10 mouse cellular contexts compared by ENCODE assay signal in the genomic region with DNA sequence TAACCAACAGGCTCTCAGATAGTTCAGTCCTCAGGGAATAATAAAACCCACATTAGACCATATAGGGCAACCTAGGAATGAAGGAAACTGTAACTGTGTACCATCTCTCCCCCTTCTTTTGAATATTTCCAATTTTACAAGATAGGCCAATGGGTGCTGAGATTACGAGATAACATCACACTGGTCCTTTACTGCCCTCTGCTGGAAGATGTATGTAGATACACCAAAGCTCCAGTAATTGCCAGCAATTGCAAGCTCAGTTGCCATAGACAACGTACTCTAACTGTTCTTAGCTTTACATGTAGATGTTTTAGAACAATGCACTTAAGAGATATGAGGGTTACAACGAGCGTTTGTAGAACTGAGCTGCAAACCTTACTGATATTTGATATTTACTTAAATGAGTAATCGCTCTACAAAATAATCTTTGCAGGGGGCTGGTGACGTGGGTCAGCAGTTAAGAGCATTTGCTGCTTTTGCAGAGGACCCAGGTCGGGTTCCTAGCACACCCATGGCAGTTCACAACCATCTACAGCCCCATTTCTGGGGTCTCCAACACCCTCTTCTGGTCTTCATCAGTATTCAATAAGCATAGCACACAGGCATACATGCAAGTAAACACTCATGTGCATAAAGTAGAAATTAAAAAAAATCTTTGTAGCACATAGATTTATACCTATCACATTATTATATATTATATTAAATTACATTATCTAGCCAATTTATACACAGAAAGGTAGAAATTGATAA. TPM values are rescaled to one million over a fixed set of nuclear protein-coding genes. Genes with fewer than 3 reads are reported as not detected.
DNase-seq lines count a peak whose midpoint lies in the region; ATAC-seq and TF ChIP-seq lines count a peak whose summit lies in the region.
"Had no signal": no experiment of that assay in that cellular context is flagged by ENCODE, and none has a peak within 500 bp of the region (broad histone marks: within the 10 kb centered on the region; RNA-seq: fewer than 3 reads in every experiment).

No protein-coding gene starts in this region.

- H3K36me3 ChIP-seq in forebrain, embryonic 12.5 days (replicated peaks): no peaks in the 10 kb centered on the region
- no peaks in the 10 kb centered on the region for H3K36me3 ChIP-seq in intestine, postnatal 0 days (ENCODE audit: control insufficient read depth, insufficient read depth)
- no peaks in the 10 kb centered on the region for H3K36me3 ChIP-seq in limb, embryonic 14.5 days (ENCODE audit: control insufficient read depth, insufficient read depth, low read length)
- no peaks in the 10 kb centered on the region for H3K36me3 ChIP-seq in neural tube, embryonic 11.5 days (ENCODE audit: control insufficient read depth, insufficient read depth, low read length)
- H3K36me3 ChIP-seq: heart, embryonic 13.5 days had no signal

- H3K27ac ChIP-seq in forebrain, embryonic 12.5 days: no peak overlapping the region
- H3K27ac ChIP-seq in intestine, postnatal 0 days (ENCODE audit: low read depth, low read length): no peak overlapping the region
- no peak overlapping the region for H3K27ac ChIP-seq in limb, embryonic 14.5 days (replicated peaks; ENCODE audit: low read depth, low read length)
- no peak overlapping the region for H3K27ac ChIP-seq in neural tube, embryonic 11.5 days (ENCODE audit: low read depth, low read length)
- H3K27ac ChIP-seq: heart, embryonic 13.5 days had no signal

- H3K9ac ChIP-seq in forebrain, embryonic 12.5 days: no peak overlapping the region
- no peak overlapping the region for H3K9ac ChIP-seq in intestine, postnatal 0 days (ENCODE audit: low read depth, low read length)
- no peak overlapping the region for H3K9ac ChIP-seq in limb, embryonic 14.5 days (ENCODE audit: low read depth, low read length, severe bottlenecking)
- no peak overlapping the region for H3K9ac ChIP-seq in neural tube, embryonic 11.5 days (ENCODE audit: low read length)
- H3K9ac ChIP-seq: heart, embryonic 13.5 days had no signal

- no peak overlapping the region for H3K4me3 ChIP-seq in forebrain, embryonic 12.5 days (replicated peaks)
- H3K4me3 ChIP-seq in intestine, postnatal 0 days (ENCODE audit: low read depth, low read length): no peak overlapping the region
- H3K4me3 ChIP-seq in limb, embryonic 14.5 days (replicated peaks; ENCODE audit: low read length): no peak overlapping the region
- H3K4me3 ChIP-seq in neural tube, embryonic 11.5 days (ENCODE audit: low read depth, low read length): no peak overlapping the region
- H3K4me3 ChIP-seq: heart, embryonic 13.5 days had no signal

- WGBS in forebrain, embryonic 12.5 days: 44% methylated on average over 7 of the region's 7 CpGs
- WGBS in intestine, postnatal 0 days: 40% methylated on average over 7 of the region's 7 CpGs
- WGBS in limb, embryonic 14.5 days: 41% methylated on average over 7 of the region's 7 CpGs
- 47% methylated on average over 7 of the region's 7 CpGs for WGBS in neural tube, embryonic 11.5 days

- peak; percentile 97 for TF ChIP-seq CTCF in intestine, postnatal 0 days (IDR thresholded peaks at IDR 0.05; ENCODE audit: low read depth)

- peak; percentile 63; the same call in 1 of the 2 replicates for ATAC-seq in forebrain, embryonic 12.5 days (ENCODE audit: low FRiP score)
- no peak for ATAC-seq in intestine, postnatal 0 days
- ATAC-seq in limb, embryonic 14.5 days (ENCODE audit: low FRiP score, low read depth): peak; percentile 53
- peak; percentile 35; the same call in 1 of the 2 replicates for ATAC-seq in neural tube, embryonic 11.5 days (ENCODE audit: insufficient read depth, low FRiP score, low TSS enrichment)

- H3K4me2 ChIP-seq in forebrain, embryonic 12.5 days: no peak overlapping the region
- H3K4me2 ChIP-seq in intestine, postnatal 0 days (replicated peaks; ENCODE audit: low read depth): no peak overlapping the region
- H3K4me2 ChIP-seq in limb, embryonic 14.5 days (replicated peaks; ENCODE audit: low read depth, low read length, severe bottlenecking): no peak overlapping the region
- no peak overlapping the region for H3K4me2 ChIP-seq in neural tube, embryonic 11.5 days (ENCODE audit: low read depth)
- H3K4me2 ChIP-seq: heart, embryonic 13.5 days had no signal

- H3K27me3 ChIP-seq in forebrain, embryonic 12.5 days: no peaks in the 10 kb centered on the region
- H3K27me3 ChIP-seq in intestine, postnatal 0 days (replicated peaks; ENCODE audit: control insufficient read depth, insufficient read depth, low read length): no peaks in the 10 kb centered on the region
- H3K27me3 ChIP-seq in limb, embryonic 14.5 days (ENCODE audit: control insufficient read depth, insufficient read depth, low read length): no peaks in the 10 kb centered on the region
- no peaks in the 10 kb centered on the region for H3K27me3 ChIP-seq in neural tube, embryonic 11.5 days (ENCODE audit: control insufficient read depth, insufficient read depth, low read length)
- H3K27me3 ChIP-seq: heart, embryonic 13.5 days had no signal

- TF ChIP-seq POLR2A in limb, embryonic 14.5 days (IDR thresholded peaks at IDR 0.05; ENCODE audit: borderline replicate concordance, extremely low read depth, insufficient read depth, insufficient read length): no peak

- DNase-seq in 3T3-L1 (ENCODE audit: low read depth, low spot score): peak; percentile 85
- DNase-seq in B cell, adult 2 months: peak; percentile 56 to 58
- peak; percentile 66 for DNase-seq in c-Kit-positive CD71-positive TER-119-negative erythroid progenitor cells, embryonic 14.5 days (ENCODE audit: low read depth)
- DNase-seq in limb, embryonic 14.5 days (ENCODE audit: low spot score): peak; percentile 85
- peak; percentile 40 for DNase-seq in neural tube, embryonic 11.5 days (ENCODE audit: low spot score)
- no peak for DNase-seq in urinary bladder, adult 18-20 months (ENCODE audit: low spot score in 2 of 2)

- H3K4me1 ChIP-seq in forebrain, embryonic 12.5 days: no peaks in the 10 kb centered on the region
- no peaks in the 10 kb centered on the region for H3K4me1 ChIP-seq in intestine, postnatal 0 days (replicated peaks; ENCODE audit: control insufficient read depth, insufficient read depth, low read length)
- no peaks in the 10 kb centered on the region for H3K4me1 ChIP-seq in limb, embryonic 14.5 days (ENCODE audit: control insufficient read depth, insufficient read depth, low read length)
- no peaks in the 10 kb centered on the region for H3K4me1 ChIP-seq in neural tube, embryonic 11.5 days (ENCODE audit: control insufficient read depth, insufficient read depth, low read length)
- H3K4me1 ChIP-seq: heart, embryonic 13.5 days had no signal

- no peaks in the 10 kb centered on the region for H3K9me3 ChIP-seq in forebrain, embryonic 12.5 days
- H3K9me3 ChIP-seq in intestine, postnatal 0 days (ENCODE audit: control insufficient read depth): no peaks in the 10 kb centered on the region
- no peaks in the 10 kb centered on the region for H3K9me3 ChIP-seq in limb, embryonic 14.5 days (ENCODE audit: control insufficient read depth, low read length)
- no peaks in the 10 kb centered on the region for H3K9me3 ChIP-seq in neural tube, embryonic 11.5 days (ENCODE audit: control insufficient read depth, low read length)
- H3K9me3 ChIP-seq: heart, embryonic 13.5 days had no signal

RNA-seq across cellular contexts. Expression of a gene that starts 10.5 kb away (rescaled TPM):
- 104 and 108 TPM in 2 replicates for polyA plus RNA-seq in forebrain, embryonic 12.5 days (2016; fragmentation: Nextera tagmentation; extraction: Ambion mirVana)
- polyA plus RNA-seq in intestine, postnatal 0 days (2015; fragmentation: Nextera tagmentation; extraction: Ambion mirVana): 44.2 and 51.2 TPM in 2 replicates
- 112 and 155 TPM in 2 replicates for polyA plus RNA-seq in limb, embryonic 14.5 days (2012; rRNA removed)
- polyA plus RNA-seq in limb, embryonic 14.5 days (2014; fragmentation: Nextera tagmentation; extraction: Ambion mirVana): 81.1 and 88.5 TPM in 2 replicates
- 98.7 and 100.0 TPM in 2 replicates for polyA plus RNA-seq in neural tube, embryonic 11.5 days (2014; fragmentation: Nextera tagmentation; extraction: Ambion mirVana)

RNA-seq across cellular contexts. Expression of a gene that starts 59.5 kb away (rescaled TPM):
- polyA plus RNA-seq in forebrain, embryonic 12.5 days (2016; fragmentation: Nextera tagmentation; extraction: Ambion mirVana): 0.68 and 0.96 TPM in 2 replicates
- 0.54 and 0.59 TPM in 2 replicates for polyA plus RNA-seq in intestine, postnatal 0 days (2015; fragmentation: Nextera tagmentation; extraction: Ambion mirVana)
- 0.76 and 1.2 TPM in 2 replicates for polyA plus RNA-seq in limb, embryonic 14.5 days (2012; rRNA removed)
- polyA plus RNA-seq in limb, embryonic 14.5 days (2014; fragmentation: Nextera tagmentation; extraction: Ambion mirVana): 0.73 and 1.0 TPM in 2 replicates
- polyA plus RNA-seq in neural tube, embryonic 11.5 days (2014; fragmentation: Nextera tagmentation; extraction: Ambion mirVana): 0.31 and 1.1 TPM in 2 replicates
- polyA plus RNA-seq: small intestine, adult 2 months had no signal

RNA-seq across cellular contexts. Expression of a gene that starts 59.6 kb away (rescaled TPM):
- polyA plus RNA-seq in forebrain, embryonic 12.5 days (2016; fragmentation: Nextera tagmentation; extraction: Ambion mirVana): not detected in 2 replicates
- not detected in 2 replicates for polyA plus RNA-seq in intestine, postnatal 0 days (2015; fragmentation: Nextera tagmentation; extraction: Ambion mirVana)
- polyA plus RNA-seq in limb, embryonic 14.5 days (2012; rRNA removed): not detected in 2 replicates
- not detected in 2 replicates for polyA plus RNA-seq in limb, embryonic 14.5 days (2014; fragmentation: Nextera tagmentation; extraction: Ambion mirVana)
- polyA plus RNA-seq in neural tube, embryonic 11.5 days (2014; fragmentation: Nextera tagmentation; extraction: Ambion mirVana): not detected in 2 replicates
- polyA plus RNA-seq: heart, embryonic 13.5 days; small intestine, adult 2 months had no signal

Comparison
In these comparisons a context has a peak if more than half of its experiments do, and no peak if none do; other contexts are left out.
1. DNase-seq: peak in 3T3-L1 (single experiment), B cell, adult 2 months (2 of 2), c-Kit-positive CD71-positive TER-119-negative erythroid progenitor cells, embryonic 14.5 days (single experiment), limb, embryonic 14.5 days (single experiment) and neural tube, embryonic 11.5 days (single experiment); none in urinary bladder, adult 18-20 months (0 of 2).